Mouse (Mus musculus) cerebellum, adult 9-10 months (tissue): ENCODE measurements around the gene Smg6.
A peak's percentile ranks its signal among the peaks of the same experiment; 100 is the strongest.

Source experiments
- DNase-seq: peaks from one replicate; pipeline ENCODE4 v3.0.0; 2022

Gene Smg6

GRCm38 (mm10) chr11:75152603-75153557 lies 227.3 kb downstream of the Smg6 start:
- peak; percentile 87 for DNase-seq

- DNase-seq: no peak
Measured at GRCm38 (mm10) chr11:75154053-75154585, 228.5 kb downstream of the Smg6 start.

GRCm38 (mm10) chr11:75155985-75156384 lies 230.4 kb downstream of the Smg6 start:
- DNase-seq: no peak

- no peak for DNase-seq
Measured at GRCm38 (mm10) chr11:75156416-75156815, 230.8 kb downstream of the Smg6 start.

GRCm38 (mm10) chr11:75157037-75157436 lies 231.4 kb downstream of the Smg6 start:
- DNase-seq: no peak

GRCm38 (mm10) chr11:75157901-75158300 lies 232.3 kb downstream of the Smg6 start:
- no peak for DNase-seq

GRCm38 (mm10) chr11:75158432-75158831 lies 232.8 kb downstream of the Smg6 start:
- no peak for DNase-seq

GRCm38 (mm10) chr11:75159564-75159963 lies 233.9 kb downstream of the Smg6 start:
- no peak for DNase-seq

GRCm38 (mm10) chr11:75160954-75161353 lies 235.3 kb downstream of the Smg6 start:
- no peak for DNase-seq

GRCm38 (mm10) chr11:75161417-75162008 lies 235.9 kb downstream of the Smg6 start:
- DNase-seq: no peak

- DNase-seq: no peak
Measured at GRCm38 (mm10) chr11:75162591-75163080, 237.0 kb downstream of the Smg6 start.

GRCm38 (mm10) chr11:75163379-75163778 lies 237.8 kb downstream of the Smg6 start:
- no peak for DNase-seq

GRCm38 (mm10) chr11:75164051-75164450 lies 238.4 kb downstream of the Smg6 start:
- no peak for DNase-seq

- DNase-seq: no peak
Measured at GRCm38 (mm10) chr11:75164750-75165149, 239.1 kb downstream of the Smg6 start.

- DNase-seq: no peak
Measured at GRCm38 (mm10) chr11:75165441-75166192, 240.0 kb downstream of the Smg6 start.

- no peak for DNase-seq
Measured at GRCm38 (mm10) chr11:75166193-75166842, 240.7 kb downstream of the Smg6 start.

GRCm38 (mm10) chr11:75166861-75167642 lies 241.4 kb downstream of the Smg6 start:
- no peak for DNase-seq

GRCm38 (mm10) chr11:75167643-75168589 lies 242.3 kb downstream of the Smg6 start:
- DNase-seq: no peak

GRCm38 (mm10) chr11:75168590-75169361 lies 243.2 kb downstream of the Smg6 start:
- DNase-seq: peak; percentile 81
